Mouse (Mus musculus) embryonic facial prominence, embryonic 14.5 days (tissue): Measurements from ENCODE around the gene Gstp2. TPM values are rescaled to one million over a fixed set of nuclear protein-coding genes. Genes with fewer than 3 reads are reported as not detected.

Source experiments
- ATAC-seq: fragments of 200-750 bp; cut with Nextera tagmentation; 2 replicates; pipeline ENCODE4 v1.8.0; 2017; ENCODE audit warnings: low read depth, moderate number of reproducible peaks, moderate TSS enrichment
- DNase-seq: peaks from one replicate; pipeline ENCODE4 v3.0.0-alpha.2; 2015; ENCODE audit warnings: low spot score
- H3K27ac ChIP-seq: fragments of 300-500 bp; sonication (generic); replicated peaks from 2 replicates; pipeline ENCODE4 v1.5.1; 2014; ENCODE audit warnings: low read depth, mild to moderate bottlenecking, low read length, moderate library complexity
- H3K27me3 ChIP-seq: fragments of 300-500 bp; sonication (generic); replicated peaks from 2 replicates; pipeline ENCODE4 v1.6.1; 2014; ENCODE audit warnings: low read length; ENCODE audit not compliant: control insufficient read depth, insufficient read depth
- H3K36me3 ChIP-seq: fragments of 300-500 bp; sonication (generic); 2 replicates; pipeline ENCODE4 v1.6.1; 2014; ENCODE audit warnings: low read length, mixed read lengths; ENCODE audit not compliant: control insufficient read depth, insufficient read depth
- H3K4me1 ChIP-seq: fragments of 300-500 bp; sonication (generic); 2 replicates; pipeline ENCODE4 v1.6.1; 2014; ENCODE audit warnings: antibody characterized with exemption, low read length; ENCODE audit not compliant: control insufficient read depth, insufficient read depth
- H3K4me2 ChIP-seq: fragments of 300-500 bp; sonication (generic); 2 replicates; pipeline ENCODE4 v1.6.1; 2014; ENCODE audit warnings: low read depth, mild to moderate bottlenecking, low read length, moderate library complexity, mixed read lengths
- H3K4me3 ChIP-seq: fragments of 300-500 bp; sonication (generic); 2 replicates; pipeline ENCODE4 v1.5.1; 2014; ENCODE audit warnings: low read depth, mild to moderate bottlenecking, low read length
- H3K9ac ChIP-seq: fragments of 300-500 bp; sonication (generic); 2 replicates; pipeline ENCODE4 v1.6.1; 2014; ENCODE audit warnings: low read depth, mild to moderate bottlenecking, low read length, moderate library complexity, mixed read lengths
- H3K9me3 ChIP-seq: fragments of 300-500 bp; sonication (generic); 2 replicates; pipeline ENCODE4 v1.6.1; 2016; ENCODE audit warnings: low read length; ENCODE audit not compliant: control insufficient read depth
- WGBS: fragments of 180-500 bp; shearing (Covaris S2); extraction: QIAGEN DNeasy Blood & Tissue Kit; methylation state at CpG from one replicate; pipeline ENCODE4 v1.1.7; 2014; 5-methylcytosine and 5-hydroxymethylcytosine counted together
- polyA plus RNA-seq: library from polyadenylated mRNA; unstranded; fragments of >200 nt; fragmentation: Nextera tagmentation; extraction: Ambion mirVana; gene quantifications from 2 replicates; pipeline ENCODE4 v1.2.1, GENCODE M21; 2014

The Gstp2 gene
- polyA plus RNA-seq, 1 experiment from 2014 or later = 4.5 TPM

- no peak for DNase-seq
- Histone ChIP-seq H3K9me3 (no peaks in the 10 kb centered on the region), H3K4me1 (0 out of 2 replicates have a peak, but pooled peaks cover 4% of the 10 kb centered on the region), H3K27me3 (no peaks in the 10 kb centered on the region), H3K4me2 (peak overlapping the region; percentile 36), H3K36me3 (no peaks in the 10 kb centered on the region), H3K9ac (no peak overlapping the region), H3K4me3 (no peak overlapping the region), H3K27ac (no peak overlapping the region)
- ATAC-seq = no peak
- WGBS = 69% methylated on average over 12 of the region's 12 CpGs
These were observed 9.3 kb downstream of the Gstp2 start for GRCm38 (mm10) chr19:4036327-4037045.

DNA sequence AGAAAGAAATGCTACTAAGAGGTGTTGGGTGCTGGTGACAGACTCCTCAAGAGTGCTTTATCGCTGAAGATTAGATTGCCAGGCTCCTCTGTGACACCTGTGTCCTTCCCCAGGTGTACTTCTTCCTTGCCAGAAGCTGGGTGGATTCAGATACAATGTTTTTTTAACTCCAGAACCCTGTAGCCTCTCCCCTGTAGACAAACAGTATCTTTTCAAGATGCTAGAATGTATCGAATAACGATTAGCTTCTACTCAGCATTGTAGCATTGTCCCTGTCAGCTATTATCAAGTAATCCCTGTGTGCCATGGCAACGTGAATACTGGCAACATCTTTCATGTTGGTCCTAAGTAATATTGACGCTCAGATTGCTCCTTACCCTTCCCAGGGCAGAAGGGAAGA, 12.1 kb downstream of the Gstp2 start:
- Histone ChIP-seq H3K4me3 (no peak overlapping the region), H3K27ac (no peak overlapping the region), H3K4me2 (no peak overlapping the region), H3K27me3 (no peaks in the 10 kb centered on the region), H3K9ac (no peak overlapping the region), H3K9me3 (no peaks in the 10 kb centered on the region), H3K4me1 (0 out of 2 replicates have a peak, but pooled peaks cover 4% of the 10 kb centered on the region), H3K36me3 (no peaks in the 10 kb centered on the region)
- ATAC-seq (no peak), DNase-seq (no peak)
- 71% methylated on average over 5 of the region's 5 CpGs for WGBS

DNA sequence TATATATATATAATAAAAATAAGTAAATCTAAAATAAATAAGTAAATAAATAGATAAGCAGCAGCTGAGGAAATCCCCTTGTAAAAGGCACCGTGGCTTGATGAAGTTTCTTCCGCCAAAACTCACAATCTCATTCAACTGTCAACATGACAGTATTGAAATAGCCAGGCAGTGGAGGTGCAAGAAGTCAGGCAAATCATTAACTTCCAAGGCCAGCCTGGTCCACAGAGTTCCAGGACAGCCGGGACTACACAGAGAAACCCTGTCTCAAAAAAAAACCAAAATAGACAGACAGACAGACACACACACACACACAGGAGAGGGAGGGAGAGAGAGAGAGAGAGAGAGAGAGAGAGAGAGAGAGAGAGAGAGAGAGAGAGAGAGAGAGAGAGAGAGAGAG, 12.5 kb downstream of the Gstp2 start:
- Histone ChIP-seq H3K4me3 (no peak overlapping the region), H3K36me3 (no peaks in the 10 kb centered on the region), H3K27ac (no peak overlapping the region), H3K9me3 (no peaks in the 10 kb centered on the region), H3K4me1 (0 out of 2 replicates have a peak, but pooled peaks cover 2% of the 10 kb centered on the region), H3K4me2 (no peak overlapping the region), H3K9ac (no peak overlapping the region), H3K27me3 (no peaks in the 10 kb centered on the region)
- ATAC-seq (no peak), DNase-seq (no peak)
- 80% methylated on average over 3 of the region's 3 CpGs for WGBS

GRCm38 (mm10) chr19:4032668-4033067, 13.2 kb downstream of the Gstp2 start:
- H3K36me3 ChIP-seq = no peaks in the 10 kb centered on the region
- H3K9me3 ChIP-seq = no peaks in the 10 kb centered on the region
- no peaks in the 10 kb centered on the region for H3K4me1 ChIP-seq
- ATAC-seq (no peak), DNase-seq (no peak)
- no peak overlapping the region for H3K9ac ChIP-seq
- no peaks in the 10 kb centered on the region for H3K27me3 ChIP-seq
- no peak overlapping the region for H3K4me3 ChIP-seq
- 51% methylated on average over 7 of the region's 7 CpGs for WGBS
- no peak overlapping the region for H3K4me2 ChIP-seq
- H3K27ac ChIP-seq = no peak overlapping the region

DNA sequence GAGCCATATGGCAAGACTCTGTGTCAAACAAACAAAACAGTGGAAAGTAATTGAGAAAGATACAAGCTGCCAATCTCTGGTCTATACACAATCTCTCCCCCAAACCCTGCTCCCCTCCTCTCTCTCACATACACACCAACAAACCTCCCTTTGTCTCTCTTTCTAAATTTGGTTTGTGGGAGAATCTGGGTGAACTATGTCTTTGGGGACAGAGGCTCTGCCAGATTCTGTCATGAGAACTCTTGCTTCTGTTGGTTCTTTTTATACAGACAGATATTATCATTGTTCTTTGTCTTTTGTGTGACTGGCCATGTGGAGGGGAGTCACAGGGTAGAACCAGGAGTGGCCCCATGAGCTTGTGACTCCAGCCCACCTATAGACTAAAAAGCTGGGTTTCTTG, 18.2 kb downstream of the Gstp2 start:
- peaks cover 5% of the 10 kb centered on the region for H3K9me3 ChIP-seq
- no peak overlapping the region for H3K4me2 ChIP-seq
- no peak overlapping the region for H3K9ac ChIP-seq
- no peak for ATAC-seq
- no peaks in the 10 kb centered on the region for H3K4me1 ChIP-seq
- H3K27me3 ChIP-seq = no peaks in the 10 kb centered on the region
- H3K4me3 ChIP-seq = no peak overlapping the region
- no peaks in the 10 kb centered on the region for H3K36me3 ChIP-seq
- H3K27ac ChIP-seq = no peak overlapping the region
- no peak for DNase-seq

- no peaks in the 10 kb centered on the region for H3K36me3 ChIP-seq
- no peaks in the 10 kb centered on the region for H3K4me1 ChIP-seq
- no peak overlapping the region for H3K4me3 ChIP-seq
- ATAC-seq (no peak), DNase-seq (no peak)
- peaks cover 5% of the 10 kb centered on the region for H3K9me3 ChIP-seq
- WGBS = 77% methylated on average over 7 of the region's 7 CpGs
- H3K27ac ChIP-seq = no peak overlapping the region
- no peak overlapping the region for H3K9ac ChIP-seq
- H3K4me2 ChIP-seq = no peak overlapping the region
- H3K27me3 ChIP-seq = no peaks in the 10 kb centered on the region
These were observed 22.6 kb downstream of the Gstp2 start for GRCm38 (mm10) chr19:4023185-4023584.

GRCm38 (mm10) chr19:4018743-4019583, 26.9 kb downstream of the Gstp2 start:
- H3K4me1 ChIP-seq = no peaks in the 10 kb centered on the region
- no peaks in the 10 kb centered on the region for H3K36me3 ChIP-seq
- H3K4me3 ChIP-seq = no peak overlapping the region
- H3K27me3 ChIP-seq = no peaks in the 10 kb centered on the region
- DNase-seq = peak; percentile 92
- H3K9ac ChIP-seq = no peak overlapping the region; the same call in 1 of the 2 replicates
- H3K4me2 ChIP-seq = no peak overlapping the region
- 24% methylated on average over 18 of the region's 18 CpGs for WGBS
- peak; percentile 91 for ATAC-seq
- H3K27ac ChIP-seq = no peak overlapping the region
- no peaks in the 10 kb centered on the region for H3K9me3 ChIP-seq

DNA sequence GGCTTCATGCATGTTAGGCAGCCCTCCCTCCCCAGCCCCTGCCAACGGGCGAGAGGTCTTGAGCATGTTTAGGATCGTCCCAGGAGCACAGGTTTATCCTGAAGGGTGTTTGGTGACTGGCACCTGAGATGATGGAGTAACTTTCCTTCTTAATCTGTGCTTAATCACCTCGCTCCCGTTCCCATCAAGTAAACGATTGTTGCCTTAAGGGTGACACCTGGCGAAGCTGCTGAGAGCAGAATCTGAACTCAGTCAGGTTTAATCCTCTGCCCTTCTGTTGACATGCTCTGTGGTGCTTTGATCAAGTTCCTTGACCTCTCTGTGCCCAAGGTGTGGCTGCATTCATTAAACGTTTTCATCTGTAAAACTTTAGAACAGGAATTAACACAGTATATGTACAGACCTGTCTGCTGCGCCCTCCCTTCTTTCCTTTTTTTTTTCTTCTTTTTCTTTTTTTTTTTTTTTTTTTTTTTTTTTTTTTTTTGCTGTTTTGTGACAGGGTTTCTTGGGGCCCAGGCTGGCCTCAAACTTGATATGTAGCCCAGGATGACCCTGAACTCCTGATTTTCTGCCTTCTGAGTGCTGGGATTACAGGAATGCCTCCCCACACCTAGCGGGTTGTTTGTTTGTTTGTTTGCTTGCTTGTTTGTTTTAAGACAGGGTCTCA, 27.8 kb downstream of the Gstp2 start:
- H3K36me3 ChIP-seq = no peaks in the 10 kb centered on the region
- peak; percentile 39 for DNase-seq
- no peak overlapping the region for H3K4me3 ChIP-seq
- no peaks in the 10 kb centered on the region for H3K4me1 ChIP-seq
- H3K27ac ChIP-seq = no peak overlapping the region
- H3K27me3 ChIP-seq = no peaks in the 10 kb centered on the region
- H3K4me2 ChIP-seq = no peak overlapping the region
- no peaks in the 10 kb centered on the region for H3K9me3 ChIP-seq
- H3K9ac ChIP-seq = no peak overlapping the region
- ATAC-seq = no peak
- WGBS = 61% methylated on average over 10 of the region's 10 CpGs
